Mouse (Mus musculus): ENCODE data around the gene Zfp526. TPM values are rescaled to one million over a fixed set of nuclear protein-coding genes. Genes with fewer than 3 reads are reported as not detected.
"Not testable (repeated sequence)": the region's sequence is repeated elsewhere in the genome, so short reads cannot be mapped to it uniquely, and the experiment has no call there.

The Zfp526 gene
- polyA plus RNA-seq, 1 experiment, result 18.0 TPM

DNA sequence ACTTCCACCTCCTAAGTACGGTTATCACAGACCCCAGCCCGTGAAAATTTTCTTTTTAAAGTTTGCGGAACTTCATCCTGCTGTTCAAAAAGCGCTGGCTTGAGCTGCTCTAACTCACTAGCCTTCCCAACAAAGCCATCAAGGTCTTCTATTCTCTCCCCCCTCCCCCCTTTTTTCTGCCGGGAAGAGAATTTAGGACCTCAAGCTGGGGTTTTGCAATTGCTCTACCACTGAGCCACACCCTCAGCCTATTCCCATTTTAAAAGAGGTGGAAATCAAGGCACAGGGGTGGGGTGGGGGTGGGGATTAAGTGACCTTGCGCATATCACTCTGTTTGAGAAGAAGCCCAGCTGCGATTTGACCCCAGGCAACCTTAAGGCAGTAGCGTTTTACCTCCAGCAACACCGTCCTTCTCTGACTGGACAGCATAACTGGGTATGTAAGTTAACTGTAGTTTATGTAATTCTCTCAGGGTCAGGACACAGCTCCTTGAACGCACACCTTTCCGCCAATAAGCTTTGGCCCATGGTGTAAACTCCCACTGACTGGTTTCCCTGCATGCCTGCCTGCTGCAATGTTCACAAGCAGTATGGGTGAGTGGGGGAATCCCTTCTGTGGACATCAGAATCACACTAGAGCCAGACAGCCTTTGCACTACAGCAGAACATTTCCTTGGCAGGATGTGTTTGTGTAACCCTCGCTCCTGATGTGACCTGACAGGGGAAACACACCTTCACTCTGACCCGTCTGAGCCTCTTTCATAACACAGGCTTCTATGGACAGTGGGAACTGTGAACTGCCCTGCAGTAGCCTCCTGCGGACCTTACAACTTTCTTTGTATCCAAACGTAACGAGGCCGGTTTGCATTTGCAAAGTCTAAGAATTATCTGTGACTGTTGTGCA lies 43.0 kb downstream of the Zfp526 start:
- no peak for DNase-seq
- WGBS, result 54% methylated on average over 17 of the region's 17 CpGs
- TF ChIP-seq POLR2A (IDR thresholded peaks at IDR 0.05; ENCODE audit: borderline replicate concordance, extremely low read depth, low read depth, low read length), result no peak
- no peak for TF ChIP-seq CTCF (IDR thresholded peaks at IDR 0.05; ENCODE audit: insufficient read depth, low read length)
- Histone ChIP-seq H3K4me1 (ENCODE audit: control insufficient read depth, insufficient read depth, low read length) (peaks cover 4% of the 10 kb centered on the region), H3K4me3 (replicated peaks; ENCODE audit: extremely low read depth, low read depth, low read length) (no peak overlapping the region)

- not testable (repeated sequence) for DNase-seq; H3K4me3 ChIP-seq (replicated peaks; ENCODE audit: extremely low read depth, low read depth, low read length)
- peaks cover 11% of the 10 kb centered on the region for H3K4me1 ChIP-seq (ENCODE audit: control insufficient read depth, insufficient read depth, low read length)
- WGBS, result 76% methylated on average over 5 of the region's 5 CpGs
These were observed 44.5 kb downstream of the Zfp526 start for GRCm38 (mm10) chr7:25265743-25266142.

GRCm38 (mm10) chr7:25266180-25266962 lies 45.1 kb downstream of the Zfp526 start:
- WGBS, result 85% methylated on average over 8 of the region's 8 CpGs
- no peak for DNase-seq
- Histone ChIP-seq H3K4me3 (replicated peaks; ENCODE audit: extremely low read depth, low read depth, low read length) (no peak overlapping the region), H3K4me1 (ENCODE audit: control insufficient read depth, insufficient read depth, low read length) (peaks cover 11% of the 10 kb centered on the region)
- TF ChIP-seq CTCF (IDR thresholded peaks at IDR 0.05; ENCODE audit: insufficient read depth, low read length), result no peak
- TF ChIP-seq POLR2A (IDR thresholded peaks at IDR 0.05; ENCODE audit: borderline replicate concordance, extremely low read depth, low read depth, low read length), result no peak

DNA sequence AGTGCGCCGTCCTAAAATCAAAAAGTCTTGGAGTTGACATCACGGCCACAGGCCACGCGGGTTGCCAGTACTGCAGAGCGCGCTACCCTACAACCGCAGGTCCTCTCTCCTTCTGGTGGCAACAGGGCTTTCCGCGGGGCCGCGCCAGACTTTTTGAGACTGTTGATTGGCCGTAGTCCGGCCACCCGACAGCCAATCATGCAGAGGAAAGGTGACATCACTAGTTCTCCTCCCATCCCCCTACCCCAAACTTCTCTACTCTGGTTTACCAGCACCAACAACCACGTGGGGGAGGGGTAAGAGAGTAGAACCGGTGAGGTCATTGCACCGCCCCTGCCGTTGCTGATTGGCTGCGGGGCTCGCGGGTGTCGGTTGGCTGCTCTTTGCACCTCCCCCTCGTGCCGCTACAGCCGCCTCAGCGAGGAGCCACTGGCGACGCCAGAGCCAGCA lies 46.1 kb downstream of the Zfp526 start, which contains the start of gene Cic:
Gene Cic, plus strand, starts transcription at position 404 of the 450 bp plus-strand sequence.
- under 1% methylated on average over 29 of the region's 29 CpGs for WGBS
- DNase-seq, result peak; percentile 99

GRCm38 (mm10) chr7:25267751-25268463 lies 46.7 kb downstream of the Zfp526 start:
- TF ChIP-seq POLR2A (IDR thresholded peaks at IDR 0.05; ENCODE audit: borderline replicate concordance, extremely low read depth, low read depth, low read length), result no peak; the same call in 1 of the 2 replicates
- no peak for TF ChIP-seq CTCF (IDR thresholded peaks at IDR 0.05; ENCODE audit: insufficient read depth, low read length)
- Histone ChIP-seq H3K4me3 (replicated peaks; ENCODE audit: extremely low read depth, low read depth, low read length) (peak overlapping the region; percentile 95), H3K4me1 (ENCODE audit: control insufficient read depth, insufficient read depth, low read length) (peaks cover 11% of the 10 kb centered on the region)
- WGBS, result under 1% methylated on average over 33 of the region's 33 CpGs
- peak; percentile 97 for DNase-seq

More for the DNA sequence above, 46.1 kb downstream of the Zfp526 start, which contains the start of gene Cic:
- TF ChIP-seq CTCF (IDR thresholded peaks at IDR 0.05; ENCODE audit: insufficient read depth, low read length), result no peak
- peak; percentile 53; the same call in 1 of the 2 replicates for TF ChIP-seq POLR2A (IDR thresholded peaks at IDR 0.05; ENCODE audit: borderline replicate concordance, extremely low read depth, low read depth, low read length)
- peaks cover 11% of the 10 kb centered on the region for H3K4me1 ChIP-seq (ENCODE audit: control insufficient read depth, insufficient read depth, low read length)
- H3K4me3 ChIP-seq (replicated peaks; ENCODE audit: extremely low read depth, low read depth, low read length), result peak within 1 kb of the TSS; percentile 95

GRCm38 (mm10) chr7:25268588-25268987 lies 47.4 kb downstream of the Zfp526 start:
- no peak for TF ChIP-seq CTCF (IDR thresholded peaks at IDR 0.05; ENCODE audit: insufficient read depth, low read length)
- peaks cover 11% of the 10 kb centered on the region for H3K4me1 ChIP-seq (ENCODE audit: control insufficient read depth, insufficient read depth, low read length)
- peak overlapping the region; percentile 71 for H3K4me3 ChIP-seq (replicated peaks; ENCODE audit: extremely low read depth, low read depth, low read length)
- WGBS, result 1% methylated on average over 7 of the region's 7 CpGs
- no peak for DNase-seq

DNA sequence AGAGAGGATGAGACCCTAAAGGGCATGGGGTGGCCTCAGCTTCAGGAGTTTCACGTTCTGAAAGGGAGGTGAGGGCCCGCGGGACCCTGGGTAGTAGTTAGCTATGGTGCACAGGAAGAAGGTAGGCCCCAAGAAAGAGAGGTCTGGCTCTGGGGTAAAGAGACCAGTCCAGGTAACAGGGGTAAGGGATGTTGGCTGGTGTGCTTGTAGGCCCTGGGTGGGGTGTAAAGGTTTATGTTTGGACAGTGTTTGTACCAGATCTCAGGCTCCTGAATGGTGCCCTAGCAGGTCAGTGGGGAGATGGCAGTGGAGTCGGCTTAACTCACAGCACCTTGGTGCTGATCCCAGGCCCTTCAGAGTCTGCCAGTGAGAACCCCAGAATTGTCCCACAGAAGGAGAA lies 47.8 kb downstream of the Zfp526 start:
- no peak for TF ChIP-seq CTCF (IDR thresholded peaks at IDR 0.05; ENCODE audit: insufficient read depth, low read length)
- no peak for TF ChIP-seq POLR2A (IDR thresholded peaks at IDR 0.05; ENCODE audit: borderline replicate concordance, extremely low read depth, low read depth, low read length)
- Histone ChIP-seq H3K4me1 (ENCODE audit: control insufficient read depth, insufficient read depth, low read length) (peaks cover 11% of the 10 kb centered on the region), H3K4me3 (replicated peaks; ENCODE audit: extremely low read depth, low read depth, low read length) (peak overlapping the region; percentile 71)
- 18% methylated on average over 4 of the region's 4 CpGs for WGBS
- DNase-seq, result no peak

GRCm38 (mm10) chr7:25269545-25270271 lies 48.5 kb downstream of the Zfp526 start:
- no peak overlapping the region for H3K4me3 ChIP-seq (replicated peaks; ENCODE audit: extremely low read depth, low read depth, low read length)
- TF ChIP-seq CTCF (IDR thresholded peaks at IDR 0.05; ENCODE audit: insufficient read depth, low read length), result no peak
- TF ChIP-seq POLR2A (IDR thresholded peaks at IDR 0.05; ENCODE audit: borderline replicate concordance, extremely low read depth, low read depth, low read length), result no peak
- no peak for DNase-seq
- peaks cover 13% of the 10 kb centered on the region for H3K4me1 ChIP-seq (ENCODE audit: control insufficient read depth, insufficient read depth, low read length)
- WGBS, result 59% methylated on average over 8 of the region's 8 CpGs
